Mouse (Mus musculus) heart, embryonic 13.5 days (tissue): Measurements from ENCODE around the gene Akap9. TPM values are rescaled to one million over a fixed set of nuclear protein-coding genes. Genes with fewer than 3 reads are reported as not detected.
A peak's percentile ranks its signal among the peaks of the same experiment; 100 is the strongest.
"Not testable (repeated sequence)": the region's sequence is repeated elsewhere in the genome, so short reads cannot be mapped to it uniquely, and the experiment has no call there.

Experiments used
- ATAC-seq: fragments of 200-750 bp; cut with Nextera tagmentation; 2 replicates; pipeline ENCODE4 v1.8.0; 2017; ENCODE audit warnings: moderate TSS enrichment; ENCODE audit not compliant: insufficient number of reproducible peaks, low FRiP score, low TSS enrichment; ENCODE audit errors: extremely low read depth
- H3K27ac ChIP-seq: fragments of 300-500 bp; sonication (generic); replicated peaks from 2 replicates; pipeline ENCODE4 v1.5.1; 2015; ENCODE audit warnings: moderate library complexity, mild to moderate bottlenecking, inconsistent platforms
- H3K27me3 ChIP-seq: fragments of 300-500 bp; sonication (generic); replicated peaks from 2 replicates; pipeline ENCODE4 v1.6.1; 2015; ENCODE audit warnings: mild to moderate bottlenecking, inconsistent platforms
- H3K36me3 ChIP-seq: fragments of 300-500 bp; sonication (generic); 2 replicates; pipeline ENCODE4 v1.6.1; 2015; ENCODE audit warnings: mild to moderate bottlenecking, inconsistent platforms
- H3K4me1 ChIP-seq: fragments of 300-500 bp; sonication (generic); 2 replicates; pipeline ENCODE4 v1.6.1; 2015; ENCODE audit warnings: inconsistent platforms
- H3K4me2 ChIP-seq: fragments of 300-500 bp; sonication (generic); 2 replicates; pipeline ENCODE4 v1.6.1; 2015; ENCODE audit warnings: inconsistent platforms, mild to moderate bottlenecking, moderate library complexity
- H3K4me3 ChIP-seq: fragments of 300-500 bp; sonication (generic); 2 replicates; pipeline ENCODE4 v1.5.1; 2015; ENCODE audit warnings: moderate library complexity, mild to moderate bottlenecking, inconsistent platforms
- H3K9ac ChIP-seq: fragments of 300-500 bp; sonication (generic); 2 replicates; pipeline ENCODE4 v1.6.1; 2015; ENCODE audit warnings: inconsistent platforms, mild to moderate bottlenecking, moderate library complexity
- H3K9me3 ChIP-seq: fragments of 300-500 bp; sonication (generic); 2 replicates; pipeline ENCODE4 v1.6.1; 2016; ENCODE audit warnings: inconsistent platforms
- WGBS: fragments of 180-500 bp; shearing (Covaris S2); methylation state at CpG from one replicate; pipeline ENCODE4 v1.1.7; 2015; ENCODE audit warnings: mixed read lengths; 5-methylcytosine and 5-hydroxymethylcytosine counted together
- polyA plus RNA-seq: library from polyadenylated mRNA; unstranded; fragments of >200 nt; fragmentation: Nextera tagmentation; extraction: Ambion mirVana; gene quantifications from 2 replicates; pipeline ENCODE4 v1.2.1, GENCODE M21; 2015

Akap9 gene
- polyA plus RNA-seq, 1 experiment from 2014 or later: 95.5 TPM

DNA sequence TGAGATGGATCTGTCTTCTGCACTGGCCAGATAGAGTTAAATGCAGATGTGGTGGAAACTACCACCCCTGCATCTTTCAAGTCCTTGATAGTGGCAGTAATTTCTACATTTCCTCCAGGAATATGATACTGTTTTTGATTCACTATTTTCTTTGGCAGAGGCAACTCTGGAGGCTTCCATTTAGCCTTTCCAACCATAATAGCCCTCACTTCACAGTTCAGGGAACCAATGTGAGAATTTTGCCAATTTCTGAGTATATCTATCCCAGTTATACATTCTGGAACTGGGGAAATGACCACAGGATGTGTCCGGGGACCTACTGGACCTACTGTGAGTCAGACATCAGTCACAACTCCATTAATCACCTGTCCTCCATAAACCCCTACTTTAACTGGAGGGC lies 89.8 kb downstream of the Akap9 start:
- H3K4me3 ChIP-seq, H3K9ac ChIP-seq, ATAC-seq, H3K9me3 ChIP-seq, H3K4me2 ChIP-seq, H3K27me3 ChIP-seq, H3K27ac ChIP-seq: not testable (repeated sequence)
- 76% methylated on average over 1 of the region's 1 CpGs for WGBS
- peaks cover 64% of the 10 kb centered on the region for H3K36me3 ChIP-seq
- H3K4me1 ChIP-seq: peaks cover 19% of the 10 kb centered on the region

DNA sequence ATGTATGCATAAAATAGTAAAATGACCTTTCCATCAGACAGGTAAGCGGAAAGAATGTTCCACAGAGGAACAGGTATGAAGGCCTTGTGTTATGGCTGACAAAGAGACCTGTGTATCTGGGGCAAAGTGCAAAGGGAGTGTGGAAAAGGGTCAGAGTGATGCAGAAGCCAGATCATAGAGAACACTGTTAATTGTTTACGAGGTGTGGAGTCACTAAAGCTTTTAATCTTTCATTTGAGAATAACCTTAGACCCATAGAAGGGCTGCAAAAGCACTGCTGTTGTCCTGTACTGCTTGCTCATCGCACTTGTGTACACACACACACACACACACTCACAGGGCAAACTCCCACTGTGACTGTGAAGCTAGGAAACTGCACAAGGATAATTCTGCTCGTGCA lies 91.5 kb downstream of the Akap9 start:
- Histone ChIP-seq H3K9me3 (no peaks in the 10 kb centered on the region), H3K4me3 (no peak overlapping the region), H3K9ac (no peak overlapping the region), H3K27me3 (no peaks in the 10 kb centered on the region), H3K36me3 (peaks cover 48% of the 10 kb centered on the region), H3K27ac (no peak overlapping the region), H3K4me2 (no peak overlapping the region), H3K4me1 (peaks cover 31% of the 10 kb centered on the region)
- 84% methylated on average over 4 of the region's 4 CpGs for WGBS
- ATAC-seq: no peak

DNA sequence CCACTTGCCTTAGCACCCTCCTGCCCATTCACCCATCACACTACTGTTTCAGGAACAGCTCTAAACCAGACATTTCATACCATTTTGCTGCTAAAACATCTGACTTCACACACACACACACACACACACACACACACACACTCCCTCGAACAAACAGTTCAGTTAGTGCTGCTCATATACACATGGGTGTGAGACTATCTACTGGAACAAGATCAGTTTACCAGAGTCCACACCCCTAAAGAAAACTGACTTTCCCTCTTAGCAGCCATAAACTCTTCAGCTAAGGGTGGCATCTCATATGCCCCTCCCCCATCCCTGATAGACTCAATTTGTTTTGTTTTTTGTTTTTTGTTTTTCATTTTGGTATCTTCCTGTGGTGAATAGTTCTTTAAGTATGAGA lies 92.2 kb downstream of the Akap9 start:
- Histone ChIP-seq H3K36me3 (peaks cover 43% of the 10 kb centered on the region), H3K4me2 (no peak overlapping the region), H3K27me3 (no peaks in the 10 kb centered on the region), H3K4me1 (peaks cover 37% of the 10 kb centered on the region), H3K9ac (no peak overlapping the region), H3K4me3 (no peak overlapping the region), H3K9me3 (no peaks in the 10 kb centered on the region), H3K27ac (no peak overlapping the region)
- ATAC-seq: no peak
- WGBS: 77% methylated on average over 1 of the region's 1 CpGs

DNA sequence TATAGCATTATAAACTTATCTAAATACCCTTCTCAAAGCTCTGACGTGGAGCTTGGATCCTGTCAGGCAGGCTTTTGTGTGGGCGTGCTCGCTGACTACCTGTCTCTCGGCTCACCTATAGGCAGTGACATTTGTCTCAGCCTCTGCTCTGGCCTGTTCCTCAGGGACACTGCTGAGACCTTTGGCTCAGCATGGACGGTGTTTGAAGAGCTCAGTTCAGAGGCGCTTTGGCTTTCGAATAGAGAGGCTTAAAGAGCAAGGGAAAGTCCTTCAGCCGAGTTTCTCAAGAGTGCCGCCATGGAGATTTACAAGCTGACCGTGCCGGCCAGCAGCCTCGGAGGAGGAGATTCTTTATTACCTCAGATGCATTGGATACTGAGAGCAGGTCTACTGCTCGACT lies 95.3 kb downstream of the Akap9 start:
- Histone ChIP-seq H3K4me1 (peaks cover 33% of the 10 kb centered on the region), H3K4me2 (peak overlapping the region; percentile 53), H3K4me3 (no peak overlapping the region), H3K36me3 (peaks cover 30% of the 10 kb centered on the region), H3K27ac (peak overlapping the region; percentile 54; the same call in 1 of the 2 replicates), H3K9me3 (no peaks in the 10 kb centered on the region), H3K9ac (0 out of 2 replicates have a peak overlapping the region, but pooled peaks have one; percentile 58), H3K27me3 (no peaks in the 10 kb centered on the region)
- WGBS: 64% methylated on average over 13 of the region's 13 CpGs
- ATAC-seq: no peak

GRCm38 (mm10) chr5:4023742-4024681 lies 96.2 kb downstream of the Akap9 start:
- peaks cover 40% of the 10 kb centered on the region for H3K4me1 ChIP-seq
- peak overlapping the region; percentile 22 for H3K4me3 ChIP-seq
- ATAC-seq: no peak
- H3K4me2 ChIP-seq: peak overlapping the region; percentile 59
- H3K9me3 ChIP-seq: no peaks in the 10 kb centered on the region
- peak overlapping the region; percentile 53 for H3K9ac ChIP-seq
- H3K36me3 ChIP-seq: peaks cover 31% of the 10 kb centered on the region
- 37% methylated on average over 16 of the region's 16 CpGs for WGBS
- no peaks in the 10 kb centered on the region for H3K27me3 ChIP-seq
- peak overlapping the region; percentile 87 for H3K27ac ChIP-seq

DNA sequence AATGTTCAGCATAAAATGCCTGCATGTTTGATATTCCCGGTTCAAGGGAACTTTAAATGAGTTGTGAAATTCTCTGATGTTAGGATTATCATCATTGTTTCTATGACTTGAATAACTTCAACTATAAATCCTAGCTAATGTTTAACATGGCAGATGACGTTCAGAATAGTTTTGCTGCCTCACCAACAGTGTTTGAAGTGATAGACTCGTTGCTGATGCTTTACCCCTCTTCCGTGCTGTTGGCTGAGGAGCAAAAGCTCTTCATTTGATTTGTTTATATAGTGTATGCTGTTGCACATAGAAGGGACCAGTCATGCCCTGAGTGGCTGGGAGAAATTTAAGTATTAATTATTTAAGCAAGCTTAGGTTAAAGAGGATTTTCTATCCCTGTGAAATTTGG lies 96.9 kb downstream of the Akap9 start:
- Histone ChIP-seq H3K9ac (no peak overlapping the region), H3K27ac (peak overlapping the region; percentile 87), H3K4me3 (peak overlapping the region; percentile 22; the same call in 1 of the 2 replicates), H3K36me3 (peaks cover 25% of the 10 kb centered on the region), H3K4me2 (peak overlapping the region; percentile 59), H3K27me3 (no peaks in the 10 kb centered on the region), H3K9me3 (no peaks in the 10 kb centered on the region), H3K4me1 (peaks cover 40% of the 10 kb centered on the region)
- 60% methylated on average over 4 of the region's 4 CpGs for WGBS
- ATAC-seq: no peak

DNA sequence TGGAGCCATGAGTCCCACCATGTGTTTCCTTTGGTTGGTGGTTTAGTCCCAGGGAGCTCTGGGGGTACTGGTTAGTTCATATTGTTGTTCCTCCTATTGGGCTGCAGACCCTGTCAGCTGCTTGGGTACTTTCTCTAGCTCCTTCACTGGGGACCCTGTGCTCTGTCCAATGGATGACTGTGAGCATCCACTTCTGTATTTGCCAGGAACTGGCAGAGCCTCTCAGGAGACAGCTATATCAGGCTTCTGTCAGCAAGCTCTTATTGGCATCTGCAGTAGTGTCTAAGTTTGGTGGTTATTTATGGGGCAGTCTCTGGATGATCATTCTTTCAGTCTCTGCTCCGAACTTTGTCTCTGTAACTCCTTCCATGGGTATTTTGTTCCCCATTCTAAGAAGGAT lies 98.5 kb downstream of the Akap9 start:
- H3K36me3 ChIP-seq: peaks cover 23% of the 10 kb centered on the region
- H3K27ac ChIP-seq: peak overlapping the region; percentile 77
- ATAC-seq, H3K9me3 ChIP-seq, H3K4me3 ChIP-seq, H3K27me3 ChIP-seq, H3K9ac ChIP-seq: not testable (repeated sequence)
- H3K4me2 ChIP-seq: 0 out of 2 replicates have a peak overlapping the region, but pooled peaks have one; percentile 20
- peaks cover 40% of the 10 kb centered on the region for H3K4me1 ChIP-seq
- 46% methylated on average over 1 of the region's 1 CpGs for WGBS

GRCm38 (mm10) chr5:4028486-4029173 lies 100.8 kb downstream of the Akap9 start:
- peak overlapping the region; percentile 33 for H3K27ac ChIP-seq
- H3K4me1 ChIP-seq: peaks cover 31% of the 10 kb centered on the region
- ATAC-seq: no peak
- no peaks in the 10 kb centered on the region for H3K9me3 ChIP-seq
- peaks cover 33% of the 10 kb centered on the region for H3K36me3 ChIP-seq
- H3K4me2 ChIP-seq: no peak overlapping the region
- WGBS: 84% methylated on average over 6 of the region's 6 CpGs
- no peaks in the 10 kb centered on the region for H3K27me3 ChIP-seq
- H3K9ac ChIP-seq: no peak overlapping the region
- H3K4me3 ChIP-seq: no peak overlapping the region

DNA sequence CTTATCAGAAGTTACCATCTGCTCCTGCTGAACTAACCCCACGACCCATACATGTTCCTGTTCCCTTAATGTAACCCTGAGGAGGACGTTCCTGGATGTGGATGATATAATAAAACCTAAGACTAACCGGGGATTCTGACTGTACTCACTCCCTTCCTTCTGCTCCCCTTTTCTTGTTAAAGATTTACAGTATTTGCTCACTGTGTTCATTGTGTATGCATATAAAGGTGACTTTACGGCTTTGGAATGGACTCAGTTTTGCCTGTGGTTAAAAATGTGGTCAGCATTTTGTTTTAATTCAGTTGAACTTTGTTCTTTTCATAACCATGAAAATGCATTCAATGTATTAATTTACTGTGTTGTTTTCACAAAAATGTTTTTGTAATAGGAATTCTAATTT lies 104.0 kb downstream of the Akap9 start:
- peaks cover 61% of the 10 kb centered on the region for H3K36me3 ChIP-seq
- ATAC-seq: no peak
- 71% methylated on average over 4 of the region's 4 CpGs for WGBS
- no peak overlapping the region for H3K27ac ChIP-seq
- peaks cover 8% of the 10 kb centered on the region for H3K4me1 ChIP-seq
- H3K9ac ChIP-seq: no peak overlapping the region
- H3K4me2 ChIP-seq: no peak overlapping the region
- no peak overlapping the region for H3K4me3 ChIP-seq
- no peaks in the 10 kb centered on the region for H3K9me3 ChIP-seq
- no peaks in the 10 kb centered on the region for H3K27me3 ChIP-seq

GRCm38 (mm10) chr5:4036686-4037085 lies 108.8 kb downstream of the Akap9 start:
- ATAC-seq: no peak
- Histone ChIP-seq H3K36me3 (peaks cover 84% of the 10 kb centered on the region), H3K27ac (no peak overlapping the region), H3K9me3 (no peaks in the 10 kb centered on the region), H3K4me1 (no peaks in the 10 kb centered on the region), H3K9ac (no peak overlapping the region), H3K4me2 (no peak overlapping the region), H3K27me3 (no peaks in the 10 kb centered on the region), H3K4me3 (no peak overlapping the region)
- WGBS: 89% methylated on average over 9 of the region's 9 CpGs

DNA sequence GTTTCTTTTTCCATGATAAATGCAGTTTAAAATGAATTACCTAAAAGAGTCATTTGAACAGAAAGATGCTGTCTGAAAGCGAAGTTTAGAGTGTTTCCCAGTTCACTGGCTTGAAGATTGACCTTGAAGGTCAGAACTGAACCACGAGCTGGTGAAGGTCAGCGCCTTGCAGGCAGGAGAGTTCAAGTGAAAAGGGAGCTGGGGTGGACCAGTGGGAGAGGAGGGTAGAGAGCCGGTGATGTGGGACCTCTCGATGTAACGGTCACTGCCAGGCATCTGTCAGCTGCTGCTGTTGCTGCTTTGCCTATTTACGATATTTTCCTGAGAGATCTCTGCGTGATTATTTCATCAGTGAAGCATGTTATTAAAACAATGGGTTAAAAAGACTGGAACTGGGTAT lies 111.5 kb downstream of the Akap9 start:
- H3K9ac ChIP-seq: no peak overlapping the region
- H3K4me1 ChIP-seq: no peaks in the 10 kb centered on the region
- no peak overlapping the region for H3K4me3 ChIP-seq
- H3K4me2 ChIP-seq: no peak overlapping the region
- H3K27me3 ChIP-seq: no peaks in the 10 kb centered on the region
- peaks cover 89% of the 10 kb centered on the region for H3K36me3 ChIP-seq
- no peak for ATAC-seq
- no peaks in the 10 kb centered on the region for H3K9me3 ChIP-seq
- WGBS: 84% methylated on average over 8 of the region's 8 CpGs
- no peak overlapping the region for H3K27ac ChIP-seq
